Mouse (Mus musculus) naive thymus-derived CD4-positive, alpha-beta T cell, adult 5 months (primary cell): ENCODE results near the gene Olfr8. TPM values are rescaled to one million over a fixed set of nuclear protein-coding genes. Genes with fewer than 3 reads are reported as not detected.

Experiments
- polyA plus RNA-seq: library from polyadenylated mRNA; unstranded; fragments of 100-300 nt; shearing (Covaris generic); gene quantifications from one replicate; pipeline ENCODE4 v1.2.1, GENCODE M21; 2017

Gene Olfr8
- not detected for polyA plus RNA-seq

DNA sequence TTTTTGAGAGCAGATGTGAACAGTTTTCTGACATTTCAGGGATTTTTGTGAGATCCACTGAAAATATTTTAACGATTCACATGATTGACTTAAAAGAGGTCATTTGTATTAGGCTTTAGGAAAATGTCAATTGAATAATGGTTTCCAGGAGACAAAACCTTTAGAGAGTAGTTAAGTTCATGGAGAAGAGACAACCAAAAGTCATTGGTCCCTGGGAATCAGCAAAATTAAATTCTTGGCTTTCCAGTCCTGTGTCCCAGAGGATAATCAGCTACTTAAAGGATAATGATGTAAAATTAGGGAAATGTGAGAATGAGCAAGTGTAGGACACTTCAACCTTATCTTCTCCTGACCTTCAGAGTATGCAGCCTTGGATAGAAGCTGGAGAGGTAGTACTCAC is at the start of gene Olfr8:
Gene Olfr8 (plus strand): TSS at position 301 of the 400 bp plus-strand sequence.

DNA sequence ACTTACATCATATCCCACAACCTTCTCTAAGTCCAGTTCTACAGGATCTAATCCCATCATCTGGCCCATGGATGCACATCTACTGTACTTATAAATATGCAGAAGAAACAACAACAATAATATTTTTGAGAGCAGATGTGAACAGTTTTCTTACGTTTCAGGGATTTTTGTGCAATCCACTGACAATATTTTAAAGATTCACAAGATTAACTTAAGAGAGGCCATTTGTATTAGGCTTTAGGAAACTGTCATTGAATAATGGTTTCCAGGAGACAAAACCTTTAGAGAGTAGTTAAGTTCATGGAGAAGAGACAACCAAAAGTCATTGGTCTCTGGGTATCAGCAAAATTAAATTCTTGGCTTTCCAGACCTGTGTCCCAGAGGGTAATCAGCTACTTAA is 37.6 kb upstream of the Olfr8 start, which contains the start of gene Olfr1354:
Gene Olfr1354 (plus strand): TSS at position 301 of the 400 bp plus-strand sequence.

DNA sequence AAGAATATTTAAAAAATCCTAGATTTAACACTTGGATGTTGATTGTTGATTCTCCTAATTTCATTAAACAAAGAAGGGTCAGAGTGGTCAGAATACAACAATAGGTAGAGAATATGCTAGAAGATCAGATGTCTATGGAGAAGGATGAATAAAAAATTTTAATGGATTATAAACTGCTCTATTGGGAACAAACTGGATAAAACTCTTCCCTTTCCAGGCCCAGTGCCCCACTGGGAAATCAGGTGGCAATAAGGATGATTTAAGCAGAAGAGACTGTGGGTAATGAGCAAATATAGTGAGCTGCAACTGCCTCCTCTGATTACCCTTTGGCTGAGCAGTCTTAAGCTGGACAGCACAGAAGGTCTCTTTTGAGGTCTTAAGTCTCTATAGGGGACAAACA is 12.6 kb downstream of the Olfr8 start, which contains the start of gene Olfr1353:
Gene Olfr1353 (plus strand): TSS at position 301 of the 400 bp plus-strand sequence.

DNA sequence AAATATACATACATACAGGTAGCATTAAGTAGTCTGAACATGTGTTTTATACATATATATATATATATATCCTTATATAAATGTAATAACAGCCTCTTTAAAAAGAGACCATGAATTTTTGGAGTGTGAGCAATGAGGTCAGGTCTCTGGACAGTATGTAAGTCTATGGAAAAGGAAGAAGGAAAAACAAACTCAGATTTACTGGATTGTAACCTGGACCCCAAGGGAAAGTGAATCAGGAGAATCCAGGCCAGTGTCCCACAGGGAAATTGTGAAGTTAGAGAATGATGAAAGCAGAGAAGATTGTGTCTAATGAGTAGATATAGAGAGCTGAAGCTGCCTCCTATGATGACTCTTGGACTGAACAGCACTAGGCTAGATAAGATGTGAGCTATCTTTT is 30.3 kb downstream of the Olfr8 start, which contains the start of gene Olfr1352:
Gene Olfr1352 (plus strand): TSS at position 301 of the 400 bp plus-strand sequence.

Other genes starting within 250 kb of the Olfr8 start
- not detected for gene Casp14, start 232.3 kb upstream of the Olfr8 start, polyA plus RNA-seq
- not detected for gene Ccdc105, start 197.6 kb upstream of the Olfr8 start, polyA plus RNA-seq
- not detected for gene Slc1a6, start 170.1 kb upstream of the Olfr8 start, polyA plus RNA-seq
- not detected for gene Olfr1356, start 98.5 kb upstream of the Olfr8 start, polyA plus RNA-seq
- gene Olfr1355, start 75.1 kb upstream of the Olfr8 start, polyA plus RNA-seq, result not detected
- not detected for gene Olfr1354, start 37.5 kb upstream of the Olfr8 start, polyA plus RNA-seq
- not detected for gene Olfr1353, start 12.7 kb downstream of the Olfr8 start, polyA plus RNA-seq
- gene Olfr1352, start 30.4 kb downstream of the Olfr8 start, polyA plus RNA-seq, result not detected
- gene Olfr1351, start 61.8 kb downstream of the Olfr8 start, polyA plus RNA-seq, result not detected
- not detected for gene Olfr57, start 78.1 kb downstream of the Olfr8 start, polyA plus RNA-seq
- gene 2610008E11Rik, start 147.0 kb downstream of the Olfr8 start, polyA plus RNA-seq, result 15.9 TPM
- gene Vmn2r80, start 198.1 kb downstream of the Olfr8 start, polyA plus RNA-seq, result not detected